Mouse (Mus musculus) liver, embryonic 15.5 days (tissue): ENCODE data around the gene Ranbp9. TPM values are rescaled to one million over a fixed set of nuclear protein-coding genes. Genes with fewer than 3 reads are reported as not detected.
A peak's percentile ranks its signal among the peaks of the same experiment; 100 is the strongest.

ENCODE experiments used
- ATAC-seq: fragments of 200-750 bp; cut with Nextera tagmentation; 2 replicates; pipeline ENCODE4 v1.8.0; 2017; ENCODE audit warnings: moderate number of reproducible peaks, mild to moderate bottlenecking, moderate library complexity; ENCODE audit not compliant: insufficient read depth
- H3K27ac ChIP-seq: fragments of 300-500 bp; sonication (generic); replicated peaks from 2 replicates; pipeline ENCODE4 v1.5.1; 2015; ENCODE audit warnings: mild to moderate bottlenecking, inconsistent platforms
- H3K27me3 ChIP-seq: fragments of 300-500 bp; sonication (generic); 2 replicates; pipeline ENCODE4 v1.6.1; 2015; ENCODE audit warnings: mild to moderate bottlenecking, inconsistent platforms
- H3K36me3 ChIP-seq: fragments of 300-500 bp; sonication (generic); replicated peaks from 2 replicates; pipeline ENCODE4 v1.6.1; 2015; ENCODE audit warnings: moderate library complexity, mild to moderate bottlenecking, inconsistent platforms
- H3K4me1 ChIP-seq: fragments of 300-500 bp; sonication (generic); replicated peaks from 2 replicates; pipeline ENCODE4 v1.6.1; 2015; ENCODE audit warnings: inconsistent platforms
- H3K4me2 ChIP-seq: fragments of 300-500 bp; sonication (generic); 2 replicates; pipeline ENCODE4 v1.6.1; 2015; ENCODE audit warnings: moderate library complexity, mild to moderate bottlenecking, inconsistent platforms
- H3K4me3 ChIP-seq: fragments of 300-500 bp; sonication (generic); replicated peaks from 2 replicates; pipeline ENCODE4 v1.5.1; 2015; ENCODE audit warnings: mild to moderate bottlenecking, inconsistent platforms
- H3K9ac ChIP-seq: fragments of 300-500 bp; sonication (generic); 2 replicates; pipeline ENCODE4 v1.6.1; 2015; ENCODE audit warnings: moderate library complexity, mild to moderate bottlenecking, inconsistent platforms
- H3K9me3 ChIP-seq: fragments of 300-500 bp; sonication (generic); replicated peaks from 2 replicates; pipeline ENCODE4 v1.6.1; 2016; ENCODE audit warnings: inconsistent platforms
- WGBS: fragments of 180-500 bp; shearing (Covaris S2); methylation state at CpG from one replicate; pipeline ENCODE4 v1.1.7; 2015; ENCODE audit warnings: mixed read lengths; ENCODE audit not compliant: insufficient replicate concordance; 5-methylcytosine and 5-hydroxymethylcytosine counted together
- polyA plus RNA-seq: library from polyadenylated mRNA; unstranded; fragments of >200 nt; fragmentation: Nextera tagmentation; extraction: Ambion mirVana; gene quantifications from 2 replicates; pipeline ENCODE4 v1.2.1, GENCODE M21; 2015

Ranbp9 gene
- polyA plus RNA-seq, 1 experiment from 2014 or later, result 3.3 TPM

- no peaks in the 10 kb centered on the region for H3K27me3 ChIP-seq
- H3K9me3 ChIP-seq, result no peaks in the 10 kb centered on the region
- no peak overlapping the region for H3K4me3 ChIP-seq
- WGBS, result 76% methylated on average over 5 of the region's 5 CpGs
- ATAC-seq, result no peak
- no peaks in the 10 kb centered on the region for H3K4me1 ChIP-seq
- H3K36me3 ChIP-seq, result no peaks in the 10 kb centered on the region
- H3K27ac ChIP-seq, result no peak overlapping the region
- no peak overlapping the region for H3K9ac ChIP-seq
- no peak overlapping the region for H3K4me2 ChIP-seq
Measured at GRCm38 (mm10) chr13:43516119-43516518, 35.0 kb upstream of the Ranbp9 start.

GRCm38 (mm10) chr13:43514950-43515358, 33.9 kb upstream of the Ranbp9 start:
- H3K27ac ChIP-seq, result no peak overlapping the region
- H3K4me3 ChIP-seq, result no peak overlapping the region
- H3K27me3 ChIP-seq, result no peaks in the 10 kb centered on the region
- WGBS, result 47% methylated on average over 8 of the region's 8 CpGs
- H3K4me2 ChIP-seq, result no peak overlapping the region
- H3K4me1 ChIP-seq, result no peaks in the 10 kb centered on the region
- ATAC-seq, result no peak
- no peaks in the 10 kb centered on the region for H3K36me3 ChIP-seq
- no peaks in the 10 kb centered on the region for H3K9me3 ChIP-seq
- no peak overlapping the region for H3K9ac ChIP-seq

GRCm38 (mm10) chr13:43512736-43513135, 31.7 kb upstream of the Ranbp9 start:
- ATAC-seq, result no peak
- Histone ChIP-seq H3K9me3 (no peaks in the 10 kb centered on the region), H3K4me1 (no peaks in the 10 kb centered on the region), H3K36me3 (no peaks in the 10 kb centered on the region), H3K9ac (no peak overlapping the region), H3K4me3 (no peak overlapping the region), H3K4me2 (no peak overlapping the region), H3K27me3 (no peaks in the 10 kb centered on the region), H3K27ac (no peak overlapping the region)
- 62% methylated on average over 3 of the region's 3 CpGs for WGBS

GRCm38 (mm10) chr13:43505798-43506197, 24.7 kb upstream of the Ranbp9 start:
- Histone ChIP-seq H3K27ac (no peak overlapping the region), H3K36me3 (no peaks in the 10 kb centered on the region), H3K27me3 (no peaks in the 10 kb centered on the region), H3K9me3 (no peaks in the 10 kb centered on the region), H3K4me3 (no peak overlapping the region), H3K9ac (no peak overlapping the region), H3K4me2 (no peak overlapping the region), H3K4me1 (peaks cover 8% of the 10 kb centered on the region; the same call in 1 of the 2 replicates)
- no peak for ATAC-seq
- 65% methylated on average over 3 of the region's 3 CpGs for WGBS

- no peaks in the 10 kb centered on the region for H3K27me3 ChIP-seq
- peak overlapping the region; percentile 58 for H3K4me2 ChIP-seq
- H3K4me1 ChIP-seq, result peaks cover 8% of the 10 kb centered on the region; the same call in 1 of the 2 replicates
- no peak overlapping the region for H3K27ac ChIP-seq
- WGBS, result 4% methylated on average over 19 of the region's 19 CpGs
- no peak overlapping the region for H3K9ac ChIP-seq
- no peaks in the 10 kb centered on the region for H3K9me3 ChIP-seq
- ATAC-seq, result no peak
- peak overlapping the region; percentile 15 for H3K4me3 ChIP-seq
- no peaks in the 10 kb centered on the region for H3K36me3 ChIP-seq
Measured at GRCm38 (mm10) chr13:43503395-43503850, 22.3 kb upstream of the Ranbp9 start.

GRCm38 (mm10) chr13:43501601-43502000, 20.5 kb upstream of the Ranbp9 start:
- H3K9me3 ChIP-seq, result peaks cover 3% of the 10 kb centered on the region; the same call in 1 of the 2 replicates
- H3K4me3 ChIP-seq, result no peak overlapping the region
- H3K4me2 ChIP-seq, result no peak overlapping the region
- WGBS, result 85% methylated on average over 5 of the region's 5 CpGs
- ATAC-seq, result no peak
- H3K36me3 ChIP-seq, result no peaks in the 10 kb centered on the region
- H3K27ac ChIP-seq, result no peak overlapping the region
- no peaks in the 10 kb centered on the region for H3K27me3 ChIP-seq
- no peak overlapping the region for H3K9ac ChIP-seq
- H3K4me1 ChIP-seq, result peaks cover 8% of the 10 kb centered on the region; the same call in 1 of the 2 replicates

- Histone ChIP-seq H3K9ac (no peak overlapping the region), H3K9me3 (peaks cover 3% of the 10 kb centered on the region; the same call in 1 of the 2 replicates), H3K27me3 (no peaks in the 10 kb centered on the region), H3K4me2 (no peak overlapping the region), H3K27ac (no peak overlapping the region), H3K4me3 (no peak overlapping the region), H3K4me1 (peaks cover 8% of the 10 kb centered on the region; the same call in 1 of the 2 replicates), H3K36me3 (no peaks in the 10 kb centered on the region)
- ATAC-seq, result no peak
- WGBS, result 62% methylated on average over 4 of the region's 4 CpGs
Measured at GRCm38 (mm10) chr13:43500483-43500850, 19.4 kb upstream of the Ranbp9 start.

- Histone ChIP-seq H3K27me3 (no peaks in the 10 kb centered on the region), H3K9me3 (peaks cover 3% of the 10 kb centered on the region; the same call in 1 of the 2 replicates), H3K27ac (no peak overlapping the region), H3K9ac (no peak overlapping the region), H3K36me3 (no peaks in the 10 kb centered on the region), H3K4me3 (no peak overlapping the region), H3K4me2 (no peak overlapping the region), H3K4me1 (peaks cover 8% of the 10 kb centered on the region; the same call in 1 of the 2 replicates)
- ATAC-seq, result no peak
- 56% methylated on average over 7 of the region's 7 CpGs for WGBS
Measured at GRCm38 (mm10) chr13:43499731-43500482, 18.8 kb upstream of the Ranbp9 start.

GRCm38 (mm10) chr13:43498849-43499248, 17.8 kb upstream of the Ranbp9 start:
- 78% methylated on average over 14 of the region's 14 CpGs for WGBS
- ATAC-seq, result no peak
- Histone ChIP-seq H3K27ac (no peak overlapping the region), H3K9ac (no peak overlapping the region), H3K4me1 (peaks cover 8% of the 10 kb centered on the region; the same call in 1 of the 2 replicates), H3K27me3 (no peaks in the 10 kb centered on the region), H3K4me2 (no peak overlapping the region), H3K4me3 (no peak overlapping the region), H3K36me3 (no peaks in the 10 kb centered on the region), H3K9me3 (peaks cover 3% of the 10 kb centered on the region; the same call in 1 of the 2 replicates)

- 77% methylated on average over 3 of the region's 3 CpGs for WGBS
- ATAC-seq, result no peak
- Histone ChIP-seq H3K27me3 (no peaks in the 10 kb centered on the region), H3K9ac (no peak overlapping the region), H3K4me2 (no peak overlapping the region), H3K4me3 (no peak overlapping the region), H3K36me3 (no peaks in the 10 kb centered on the region), H3K4me1 (no peaks in the 10 kb centered on the region; the same call in 1 of the 2 replicates), H3K27ac (no peak overlapping the region), H3K9me3 (peaks cover 3% of the 10 kb centered on the region; the same call in 1 of the 2 replicates)
Measured at GRCm38 (mm10) chr13:43497769-43498168, 16.7 kb upstream of the Ranbp9 start.

GRCm38 (mm10) chr13:43496660-43497059, 15.6 kb upstream of the Ranbp9 start:
- H3K4me1 ChIP-seq, result no peaks in the 10 kb centered on the region; the same call in 1 of the 2 replicates
- no peak overlapping the region for H3K4me2 ChIP-seq
- no peak overlapping the region for H3K4me3 ChIP-seq
- ATAC-seq, result no peak
- no peak overlapping the region for H3K9ac ChIP-seq
- no peaks in the 10 kb centered on the region for H3K36me3 ChIP-seq
- no peak overlapping the region for H3K27ac ChIP-seq
- H3K9me3 ChIP-seq, result peaks cover 3% of the 10 kb centered on the region; the same call in 1 of the 2 replicates
- WGBS, result 15% methylated on average over 2 of the region's 2 CpGs
- H3K27me3 ChIP-seq, result no peaks in the 10 kb centered on the region
